Mouse (Mus musculus) small intestine, adult 10 weeks (tissue): ENCODE data around the gene Fbxw19. TPM values are rescaled to one million over a fixed set of nuclear protein-coding genes. Genes with fewer than 3 reads are reported as not detected.

Experiments
- polyA plus RNA-seq: library from polyadenylated mRNA; stranded (reverse); fragments of 350-450 nt; fragmentation: Illumina TruSeq; extraction: RNeasy Lipid Tissue Mini Kit (QIAGEN cat#74804); gene quantifications from one replicate; pipeline ENCODE4 v1.2.3, GENCODE M21; 2014; ENCODE audit warnings: low replicate concordance

Fbxw19 gene
- not detected for polyA plus RNA-seq

DNA sequence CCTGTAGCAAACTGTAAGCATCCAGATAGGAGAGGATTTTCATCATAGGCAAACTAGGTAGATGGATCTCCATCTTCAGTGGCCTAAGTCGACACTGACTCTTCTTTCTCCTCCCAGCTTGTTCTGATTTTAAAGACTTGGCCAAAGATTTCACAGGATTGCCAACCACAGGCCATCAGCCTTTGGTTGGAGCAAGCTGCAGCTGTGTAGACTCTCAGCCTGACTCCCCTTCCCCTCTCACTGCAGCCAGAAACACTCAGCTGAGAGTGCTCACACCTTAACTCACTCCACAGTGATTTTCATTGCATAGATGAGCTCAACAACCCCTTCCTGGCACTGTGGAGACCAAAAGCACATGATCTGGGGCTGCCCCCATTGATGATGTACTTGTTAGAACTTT, at the start of gene Fbxw19:
Fbxw19 (minus strand) TSS at position 101 of the 400 bp plus-strand sequence.

GRCm38 (mm10) chr9:109449040-109449439, 46.6 kb downstream of the Fbxw19 start, which contains the start of gene Fbxw16:
TSS of gene Fbxw16 (minus strand) at chr9:109449140.

Other genes with a start within 250 kb of the Fbxw19 start
- gene Fbxw14, start 208.2 kb downstream of the Fbxw19 start, polyA plus RNA-seq = not detected
- not detected for gene Fbxw28, start 156.2 kb downstream of the Fbxw19 start, polyA plus RNA-seq
- gene Fbxw22, start 91.6 kb downstream of the Fbxw19 start, polyA plus RNA-seq = not detected
- gene Fbxw16, start 46.7 kb downstream of the Fbxw19 start, polyA plus RNA-seq = not detected
- 0.33 TPM for gene Fbxw15, start 72.4 kb upstream of the Fbxw19 start, polyA plus RNA-seq
- not detected for gene Fbxw24, start 130.2 kb upstream of the Fbxw19 start, polyA plus RNA-seq
- not detected for gene Fbxw25, start 168.8 kb upstream of the Fbxw19 start, polyA plus RNA-seq
- not detected for gene Fbxw18, start 206.8 kb upstream of the Fbxw19 start, polyA plus RNA-seq